Mouse (Mus musculus) telencephalon, adult 2 months (tissue): ENCODE measurements at regions not wholly inside any gene's neighbourhood (a gene's known extent, or its start where the extent isn't known, plus 50 kb on each side); places are given as distances from the start of the nearest gene placed in this dataset.
A peak's percentile ranks its signal among the peaks of the same experiment; 100 is the strongest.

Experiments used
- DNase-seq: peaks from one replicate; pipeline ENCODE4 v3.0.0-alpha.2; 2011; ENCODE audit warnings: low read depth, low spot score

- DNase-seq, result no peak
These were observed 768.1 kb upstream of the Auts2 start for GRCm38 (mm10) chr5:133310979-133311890.

- DNase-seq, result peak; percentile 6
These were observed 724.7 kb upstream of the Auts2 start for GRCm38 (mm10) chr5:133267887-133268286.

GRCm38 (mm10) chr5:133267356-133267755 is 724.2 kb upstream of the Auts2 start:
- peak; percentile 62 for DNase-seq

GRCm38 (mm10) chr5:133264976-133265375 is 721.8 kb upstream of the Auts2 start:
- DNase-seq, result peak; percentile 2

- DNase-seq, result no peak
These were observed 675.7 kb upstream of the Auts2 start for GRCm38 (mm10) chr5:133218801-133219200.

GRCm38 (mm10) chr5:133198546-133198945 is 655.4 kb upstream of the Auts2 start:
- DNase-seq, result peak; percentile 12

- no peak for DNase-seq
These were observed 646.8 kb upstream of the Auts2 start for GRCm38 (mm10) chr5:133189798-133190571.

- DNase-seq, result no peak
These were observed 632.5 kb upstream of the Auts2 start for GRCm38 (mm10) chr5:133175636-133176035.

- peak; percentile 67 for DNase-seq
These were observed 630.1 kb upstream of the Auts2 start for GRCm38 (mm10) chr5:133173155-133173723.

GRCm38 (mm10) chr5:133172686-133173085 is 629.5 kb upstream of the Auts2 start:
- no peak for DNase-seq

GRCm38 (mm10) chr5:133171266-133171665 is 628.1 kb upstream of the Auts2 start:
- no peak for DNase-seq

GRCm38 (mm10) chr5:133167576-133167975 is 624.4 kb upstream of the Auts2 start:
- DNase-seq, result no peak

GRCm38 (mm10) chr5:133167001-133167461 is 623.9 kb upstream of the Auts2 start:
- DNase-seq, result no peak

GRCm38 (mm10) chr5:133156115-133156857 is 613.1 kb upstream of the Auts2 start:
- peak; percentile 70 for DNase-seq

- no peak for DNase-seq
These were observed 602.9 kb upstream of the Auts2 start for GRCm38 (mm10) chr5:133145996-133146395.

GRCm38 (mm10) chr5:133143679-133144078 is 600.5 kb upstream of the Auts2 start:
- DNase-seq, result no peak

- DNase-seq, result no peak
These were observed 599.4 kb upstream of the Auts2 start for GRCm38 (mm10) chr5:133142401-133143115.

GRCm38 (mm10) chr5:133131042-133131441 is 587.9 kb upstream of the Auts2 start:
- no peak for DNase-seq

- DNase-seq, result no peak
These were observed 587.2 kb upstream of the Auts2 start for GRCm38 (mm10) chr5:133130316-133130715.

GRCm38 (mm10) chr5:133124223-133124622 is 581.1 kb upstream of the Auts2 start:
- DNase-seq, result peak; percentile 54

- no peak for DNase-seq
These were observed 570.8 kb upstream of the Auts2 start for GRCm38 (mm10) chr5:133113946-133114345.
